Mouse (Mus musculus): ENCODE measurements around the gene Lpo.

The Lpo gene

DNA sequence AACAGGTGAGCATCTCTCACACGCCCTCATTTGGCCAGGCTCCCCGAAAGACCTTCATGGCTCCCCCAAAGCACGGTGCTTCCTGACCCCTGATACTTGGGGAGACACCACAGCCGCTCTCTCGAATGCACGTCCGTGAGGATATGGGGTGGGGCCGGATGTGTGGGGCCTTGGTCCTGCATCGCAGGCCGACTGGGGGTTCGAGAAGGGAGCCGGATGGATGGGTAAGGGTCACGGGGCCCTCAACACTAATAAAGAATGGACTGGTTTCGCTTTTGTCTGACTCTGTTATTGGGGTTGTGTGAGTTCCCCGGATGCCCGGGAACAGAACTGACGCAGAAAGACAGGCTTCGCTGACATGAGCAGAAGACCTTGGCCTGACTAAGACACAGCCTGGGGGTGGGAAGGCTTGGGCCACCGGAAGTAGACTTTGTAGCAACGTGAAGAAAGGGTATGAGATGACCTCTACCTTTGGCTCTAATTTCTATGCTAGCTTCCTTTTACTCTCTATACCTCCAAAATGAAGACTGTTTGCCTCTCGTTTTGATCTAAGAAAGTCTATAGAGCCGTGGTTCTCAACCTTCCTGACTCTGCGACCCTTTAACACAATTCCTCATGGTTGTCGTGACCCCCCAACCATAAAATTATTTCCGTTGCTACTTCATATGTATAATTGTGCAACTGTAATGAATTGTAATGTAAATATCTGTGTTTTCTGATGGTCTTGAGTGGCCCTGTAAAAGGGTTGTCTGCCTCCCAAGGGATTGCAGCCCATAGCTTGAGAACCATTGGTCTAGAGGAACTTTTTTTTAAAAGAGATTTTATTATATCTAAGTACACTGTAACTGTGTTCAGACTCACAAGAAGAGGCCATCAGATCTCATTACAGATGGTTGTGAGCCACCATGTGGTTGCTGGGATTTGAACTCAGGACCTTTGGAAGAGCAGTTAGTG is 70.8 kb downstream of the Lpo start:
- DNase-seq: no peak

All from right cerebral cortex, postnatal 25 days (tissue).